Mouse (Mus musculus): ENCODE measurements at regions not wholly inside any gene's neighbourhood (a gene's known extent, or its start where the extent isn't known, plus 50 kb on each side); places are given as distances from the start of the nearest gene placed in this dataset.

- H3K9me3 ChIP-seq (replicated peaks; ENCODE audit: control insufficient read depth, insufficient read depth, low read length, poor library complexity, severe bottlenecking): no peaks in the 10 kb centered on the region
- no peak overlapping the region for H3K9ac ChIP-seq (ENCODE audit: low read depth, poor library complexity, severe bottlenecking)
- TF ChIP-seq POLR2A (IDR thresholded peaks at IDR 0.05; ENCODE audit: insufficient read depth, low read length) (no peak), EP300 (IDR thresholded peaks at IDR 0.05; ENCODE audit: insufficient read depth, low read depth, low read length) (no peak), CTCF (IDR thresholded peaks at IDR 0.05; ENCODE audit: low read depth, low read length) (no peak)
- H3K27me3 ChIP-seq (ENCODE audit: control insufficient read depth, insufficient read depth, low read length, poor library complexity, severe bottlenecking): 0 out of 2 replicates have a peak, but pooled peaks cover 1% of the 10 kb centered on the region
- H3K36me3 ChIP-seq (ENCODE audit: control insufficient read depth, insufficient read depth, low read length, poor library complexity, severe bottlenecking): no peaks in the 10 kb centered on the region
- H3K27ac ChIP-seq (ENCODE audit: insufficient read depth, low read length): no peak overlapping the region
- no peaks in the 10 kb centered on the region for H3K4me1 ChIP-seq (ENCODE audit: control insufficient read depth, insufficient read depth, low read length)
- H3K4me3 ChIP-seq (ENCODE audit: low read depth, low read length): peak overlapping the region; percentile 18; the same call in 1 of the 2 replicates
Measured at GRCm38 (mm10) chrX:86374239-86374638, 69.3 kb upstream of the Mageb4 start.
